Mouse (Mus musculus) neural tube, embryonic 13.5 days (tissue): ENCODE measurements around the gene Pias1. TPM values are rescaled to one million over a fixed set of nuclear protein-coding genes. Genes with fewer than 3 reads are reported as not detected.

Experiments
- polyA plus RNA-seq: library from polyadenylated mRNA; unstranded; fragments of >200 nt; fragmentation: Nextera tagmentation; extraction: Ambion mirVana; gene quantifications from 2 replicates; pipeline ENCODE4 v1.2.1, GENCODE M21; 2015

The Pias1 gene
- polyA plus RNA-seq, 1 experiment from 2014 or later, result 59.3 TPM

Other genes starting within 250 kb of the Pias1 start
- gene Fem1b, start 176.0 kb downstream of the Pias1 start, polyA plus RNA-seq, result 44.6 and 45.3 TPM in 2 replicates
- gene Cln6, start 149.1 kb downstream of the Pias1 start, polyA plus RNA-seq, result 4.8 and 6.8 TPM in 2 replicates
- 5.6 and 7.9 TPM in 2 replicates for gene Calml4, start 129.8 kb downstream of the Pias1 start, polyA plus RNA-seq
- 25.4 and 27.9 TPM in 2 replicates for gene Skor1, start 161.0 kb upstream of the Pias1 start, polyA plus RNA-seq